Mouse (Mus musculus) cerebellum, adult 2 months (tissue): ENCODE results near the gene Jph3.

Source experiments
- CTCF ChIP-seq: fragments of 200-500 bp; IDR thresholded peaks from 2 replicates; pipeline ENCODE4 v1.5.1; 2011; ENCODE audit warnings: low read depth, mild to moderate bottlenecking, control low read depth, low read length, moderate library complexity, borderline replicate concordance; ENCODE audit not compliant: insufficient read depth
- POLR2A ChIP-seq: fragments of 200-500 bp; IDR thresholded peaks from 2 replicates; pipeline ENCODE4 v1.6.1; 2011; ENCODE audit warnings: low read length, control low read depth, borderline replicate concordance; ENCODE audit not compliant: insufficient read depth

DNA sequence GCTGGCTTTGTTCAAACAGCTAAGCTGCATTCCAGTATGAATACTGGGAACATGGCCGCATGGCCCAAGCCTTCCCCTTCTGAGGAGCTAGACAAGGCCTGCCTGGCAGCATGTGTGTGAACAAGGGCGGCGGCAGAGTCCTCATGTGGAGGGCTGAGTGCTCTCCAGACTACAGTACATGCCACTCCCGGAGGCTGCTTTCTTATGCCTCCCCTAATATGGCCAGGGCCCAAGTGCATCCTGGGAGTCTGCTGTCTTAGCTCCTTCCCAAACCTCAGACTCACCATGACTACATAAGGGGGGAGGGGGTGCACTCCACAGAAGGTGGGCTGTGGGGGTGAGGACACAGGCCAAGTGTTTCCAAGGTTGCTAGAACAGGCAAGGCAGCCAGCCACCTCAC lies 63.2 kb downstream of the Jph3 start:
- TF ChIP-seq POLR2A: no peak
- no peak for TF ChIP-seq CTCF
